Mouse (Mus musculus): ENCODE results near the gene Rbm20. TPM values are rescaled to one million over a fixed set of nuclear protein-coding genes. Genes with fewer than 3 reads are reported as not detected.

Rbm20 gene
- total RNA-seq, 2 experiments from 2014 or later = 0.61 TPM; not detected in 1

Other genes with a start within 250 kb of the Rbm20 start
- gene Dusp5, start 148.2 kb upstream of the Rbm20 start, total RNA-seq (2015; ENCODE audit: low replicate concordance) = 2.5 and 4.0 TPM in 2 replicates
- 0.90 and 0.91 TPM in 2 replicates for gene Dusp5, start 148.2 kb upstream of the Rbm20 start, total RNA-seq (2017; ENCODE audit: low replicate concordance)
- gene Nutf2-ps1, start 88.2 kb upstream of the Rbm20 start, total RNA-seq (2015; ENCODE audit: low replicate concordance) = 28.8 and 39.8 TPM in 2 replicates
- 11.7 and 35.8 TPM in 2 replicates for gene Nutf2-ps1, start 88.2 kb upstream of the Rbm20 start, total RNA-seq (2017; ENCODE audit: low replicate concordance)
- gene Smc3, start 76.9 kb upstream of the Rbm20 start, total RNA-seq (2015; ENCODE audit: low replicate concordance) = 119 and 138 TPM in 2 replicates
- gene Smc3, start 76.9 kb upstream of the Rbm20 start, total RNA-seq (2017; ENCODE audit: low replicate concordance) = 155 and 213 TPM in 2 replicates
- 44.0 and 45.4 TPM in 2 replicates for gene Pdcd4, start 214.9 kb downstream of the Rbm20 start, total RNA-seq (2015; ENCODE audit: low replicate concordance)
- 32.2 and 56.3 TPM in 2 replicates for gene Pdcd4, start 214.9 kb downstream of the Rbm20 start, total RNA-seq (2017; ENCODE audit: low replicate concordance)

All from erythroid progenitor cell, adult 5-6 weeks (primary cell).